Mouse (Mus musculus) limb, embryonic 14.5 days (tissue): Measurements from ENCODE around the gene Ogfod2. TPM values are rescaled to one million over a fixed set of nuclear protein-coding genes. Genes with fewer than 3 reads are reported as not detected.

Experiments
- ATAC-seq: fragments of 200-750 bp; cut with Nextera tagmentation; 2 replicates; pipeline ENCODE4 v1.8.0; 2017; ENCODE audit warnings: low read depth, moderate number of reproducible peaks, moderate TSS enrichment; ENCODE audit not compliant: low FRiP score
- DNase-seq: peaks from one replicate; pipeline ENCODE4 v3.0.0-alpha.2; 2015; ENCODE audit warnings: low spot score
- H3K27ac ChIP-seq: fragments of 300-500 bp; sonication (generic); replicated peaks from 2 replicates; pipeline ENCODE4 v1.5.1; 2014; ENCODE audit warnings: low read depth, mild to moderate bottlenecking, low read length, moderate library complexity, mixed read lengths
- H3K27me3 ChIP-seq: fragments of 300-500 bp; sonication (generic); 2 replicates; pipeline ENCODE4 v1.6.1; 2014; ENCODE audit warnings: low read length, mixed read lengths; ENCODE audit not compliant: control insufficient read depth, insufficient read depth
- H3K36me3 ChIP-seq: fragments of 300-500 bp; sonication (generic); 2 replicates; pipeline ENCODE4 v1.6.1; 2014; ENCODE audit warnings: mild to moderate bottlenecking, low read length, moderate library complexity, mixed read lengths; ENCODE audit not compliant: control insufficient read depth, insufficient read depth
- H3K4me1 ChIP-seq: fragments of 300-500 bp; sonication (generic); 2 replicates; pipeline ENCODE4 v1.6.1; 2014; ENCODE audit warnings: antibody characterized with exemption, low read length, mixed read lengths; ENCODE audit not compliant: control insufficient read depth, insufficient read depth
- H3K4me2 ChIP-seq: fragments of 300-500 bp; sonication (generic); replicated peaks from 2 replicates; pipeline ENCODE4 v1.6.1; 2014; ENCODE audit warnings: low read depth, mild to moderate bottlenecking, low read length, moderate library complexity; ENCODE audit not compliant: severe bottlenecking
- H3K4me3 ChIP-seq: fragments of 300-500 bp; sonication (generic); replicated peaks from 2 replicates; pipeline ENCODE4 v1.5.1; 2014; ENCODE audit warnings: low read length
- H3K9ac ChIP-seq: fragments of 300-500 bp; sonication (generic); 2 replicates; pipeline ENCODE4 v1.6.1; 2014; ENCODE audit warnings: mild to moderate bottlenecking, low read depth, low read length, moderate library complexity; ENCODE audit not compliant: severe bottlenecking
- H3K9me3 ChIP-seq: fragments of 300-500 bp; sonication (generic); 2 replicates; pipeline ENCODE4 v1.6.1; 2016; ENCODE audit warnings: low read length; ENCODE audit not compliant: control insufficient read depth
- POLR2A ChIP-seq: fragments of 200-500 bp; IDR thresholded peaks from 2 replicates; pipeline ENCODE4 v1.8.0; 2012; ENCODE audit warnings: inconsistent platforms, mild to moderate bottlenecking, moderate library complexity, borderline replicate concordance; ENCODE audit not compliant: insufficient read depth, insufficient read length; ENCODE audit errors: extremely low read depth
- WGBS: fragments of 180-500 bp; shearing (Covaris S2); extraction: QIAGEN DNeasy Blood & Tissue Kit; methylation state at CpG from one replicate; pipeline ENCODE4 v1.1.7; 2014; 5-methylcytosine and 5-hydroxymethylcytosine counted together
- polyA plus RNA-seq, 2 experiments: library from polyadenylated mRNA; depleted of rRNA in 1 of 2; stranded (reverse) in 1 of 2; unstranded in 1 of 2; fragments of >200 nt; fragmentation: Nextera tagmentation in 1 of 2; extraction: Ambion mirVana in 1 of 2; gene quantifications; 2 replicates each; pipeline versions ENCODE4 v1.2.1 to v1.2.3; 2012 to 2014

Ogfod2 gene
- polyA plus RNA-seq, 2 experiments, result 14.2 to 26.5 TPM

DNA sequence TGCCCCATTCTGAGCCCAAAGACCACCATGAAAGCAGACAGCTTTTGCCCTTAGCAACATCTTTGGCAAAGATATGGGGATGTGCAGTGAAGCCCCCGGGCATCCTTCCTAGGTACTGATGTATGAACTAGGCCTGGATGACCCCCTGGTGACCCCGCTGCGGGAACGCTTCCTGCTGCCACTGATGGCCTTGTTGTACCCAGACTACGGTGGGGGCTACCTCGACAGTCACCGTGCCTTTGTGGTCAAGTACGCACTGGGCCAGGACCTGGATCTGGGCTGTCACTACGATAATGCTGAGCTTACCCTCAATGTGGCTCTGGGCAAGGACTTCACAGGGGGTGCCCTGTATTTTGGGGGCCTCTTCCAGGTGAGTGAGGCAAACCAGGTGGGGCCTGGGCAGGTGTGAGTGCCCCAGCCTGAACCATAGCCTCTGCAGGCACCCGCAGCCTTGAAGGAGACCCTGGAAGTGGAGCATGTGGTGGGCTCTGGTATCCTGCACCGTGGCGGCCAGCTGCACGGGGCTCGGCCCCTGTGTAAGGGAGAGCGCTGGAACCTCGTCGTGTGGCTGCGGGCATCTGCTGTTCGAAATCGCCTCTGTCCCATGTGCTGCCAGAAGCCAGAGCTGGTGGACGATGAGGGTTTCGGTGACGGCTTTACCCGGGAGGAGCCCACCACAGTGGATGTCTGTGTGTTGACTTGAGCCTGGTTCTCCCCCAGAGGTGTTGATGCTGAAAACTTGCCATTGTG lies 2.4 kb downstream of the Ogfod2 start:
- no peak overlapping the region for H3K4me3 ChIP-seq
- H3K9ac ChIP-seq, result no peak overlapping the region
- H3K36me3 ChIP-seq, result peaks cover 29% of the 10 kb centered on the region
- TF ChIP-seq POLR2A, result no peak
- H3K4me2 ChIP-seq, result no peak overlapping the region
- DNase-seq, result no peak
- no peaks in the 10 kb centered on the region for H3K9me3 ChIP-seq
- no peak for ATAC-seq
- peaks cover 16% of the 10 kb centered on the region for H3K4me1 ChIP-seq
- 90% methylated on average over 24 of the region's 24 CpGs for WGBS
- H3K27ac ChIP-seq, result no peak overlapping the region
- H3K27me3 ChIP-seq, result no peaks in the 10 kb centered on the region

DNA sequence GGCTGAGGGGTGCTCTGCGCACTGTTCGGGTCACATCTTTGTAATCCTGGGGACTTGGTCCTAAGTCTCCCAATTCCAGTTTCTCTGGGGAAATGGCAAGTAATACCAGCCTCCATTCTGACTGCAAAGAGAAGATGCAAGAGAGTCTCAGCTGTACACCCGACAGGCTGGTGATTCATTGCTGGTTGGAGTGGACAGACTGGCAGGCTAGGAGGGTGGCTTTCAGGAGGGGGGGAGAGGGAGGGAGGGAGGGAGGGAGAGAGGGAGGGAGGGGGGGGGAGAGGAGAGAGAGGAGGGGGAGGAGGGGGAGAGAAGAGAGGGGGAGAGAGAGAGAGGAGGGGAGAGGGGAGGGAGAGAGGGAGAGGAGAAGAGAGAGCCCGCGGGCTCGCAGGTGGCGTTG lies 3.4 kb downstream of the Ogfod2 start:
- Histone ChIP-seq H3K4me3 (peak overlapping the region; percentile 80), H3K9ac (peak overlapping the region; percentile 91), H3K4me1 (peaks cover 16% of the 10 kb centered on the region), H3K27ac (peak overlapping the region; percentile 68; the same call in 1 of the 2 replicates), H3K4me2 (peak overlapping the region; percentile 96), H3K9me3 (no peaks in the 10 kb centered on the region), H3K27me3 (no peaks in the 10 kb centered on the region), H3K36me3 (peaks cover 39% of the 10 kb centered on the region)
- 26% methylated on average over 7 of the region's 7 CpGs for WGBS
- DNase-seq (no peak), ATAC-seq (no peak)
- TF ChIP-seq POLR2A, result no peak

DNA sequence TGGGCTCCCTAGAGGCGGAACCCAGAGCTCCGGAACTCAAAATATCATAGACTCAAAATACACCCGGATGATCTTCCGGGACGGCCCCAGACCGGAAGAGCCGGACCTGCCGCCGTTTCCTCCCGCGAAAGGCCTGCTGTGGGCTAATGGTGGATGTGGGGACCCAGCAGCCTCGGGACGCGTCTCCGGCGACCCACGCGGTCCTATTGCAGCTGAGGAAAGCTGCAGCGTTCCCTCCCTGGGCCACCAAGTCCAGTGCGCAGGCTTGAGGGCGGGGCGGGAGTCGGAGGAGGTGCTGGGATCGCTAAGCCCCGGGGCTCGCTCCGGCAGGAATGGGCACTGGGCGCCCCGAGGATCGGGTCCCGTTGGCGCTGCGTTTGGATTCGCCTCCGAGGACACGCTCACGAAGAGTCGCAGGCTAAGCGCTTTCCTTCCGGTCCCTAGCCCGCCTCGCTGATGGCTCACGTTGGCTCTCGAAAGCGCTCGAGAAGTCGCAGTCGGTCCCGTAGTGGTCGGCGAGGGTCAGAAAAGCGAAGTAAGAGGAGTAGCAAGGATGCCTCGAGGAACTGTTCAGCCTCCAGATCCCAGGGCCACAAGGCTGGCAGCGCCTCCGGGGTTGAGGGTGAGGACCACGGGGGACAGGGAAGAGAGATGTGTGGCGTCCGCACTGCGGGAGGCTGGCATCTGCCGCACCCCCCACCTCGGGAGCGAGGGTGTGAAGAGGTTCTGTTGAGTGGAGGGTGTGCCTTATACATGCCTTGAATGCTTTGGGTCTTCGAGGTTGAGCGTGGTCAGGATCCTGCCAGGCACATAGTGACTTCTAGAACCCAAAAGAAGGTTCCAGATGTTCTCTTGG lies 4.1 kb downstream of the Ogfod2 start, which contains the start of gene Arl6ip4:
Gene Arl6ip4 (plus strand): TSS at position 100 of the 856 bp plus-strand sequence.
- H3K27me3 ChIP-seq, result no peaks in the 10 kb centered on the region
- peaks cover 16% of the 10 kb centered on the region for H3K4me1 ChIP-seq
- peak within 1 kb of the TSS; percentile 96 for H3K4me2 ChIP-seq
- DNase-seq (peak; percentile 67), ATAC-seq (peak; percentile 39; the same call in 1 of the 2 replicates)
- peak within 1 kb of the TSS; percentile 91 for H3K9ac ChIP-seq
- 0 out of 2 replicates have a peak, but pooled peaks have one; percentile 67 for TF ChIP-seq POLR2A
- WGBS, result 2% methylated on average over 64 of the region's 64 CpGs
- no peaks in the 10 kb centered on the region for H3K9me3 ChIP-seq
- H3K27ac ChIP-seq, result peak within 1 kb of the TSS; percentile 68
- peak within 1 kb of the TSS; percentile 80 for H3K4me3 ChIP-seq
- H3K36me3 ChIP-seq, result peaks cover 46% of the 10 kb centered on the region

DNA sequence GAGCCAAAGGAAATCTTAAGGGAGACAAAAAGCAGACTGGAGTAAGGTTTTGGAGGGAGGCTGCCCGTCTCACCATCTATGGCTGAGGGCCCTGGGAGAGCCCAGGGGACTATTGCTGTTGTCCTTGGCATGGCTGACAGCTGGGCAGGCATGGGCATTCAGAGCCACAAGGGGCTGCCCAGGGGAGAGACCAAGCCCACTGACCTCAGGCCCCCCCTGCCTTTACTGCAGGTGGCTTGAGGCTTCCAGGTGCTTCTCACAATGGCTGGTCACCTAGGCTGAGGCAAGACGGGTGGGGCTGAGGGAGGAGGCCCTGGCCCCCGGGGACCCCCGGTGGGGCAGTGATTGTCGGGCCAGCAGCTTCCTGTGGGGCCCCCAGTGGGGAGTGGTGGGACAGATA lies 7.1 kb downstream of the Ogfod2 start:
- Histone ChIP-seq H3K27me3 (no peaks in the 10 kb centered on the region), H3K4me1 (peaks cover 10% of the 10 kb centered on the region), H3K9me3 (no peaks in the 10 kb centered on the region), H3K4me2 (no peak overlapping the region), H3K36me3 (peaks cover 71% of the 10 kb centered on the region), H3K27ac (no peak overlapping the region), H3K4me3 (no peak overlapping the region), H3K9ac (no peak overlapping the region)
- no peak for ATAC-seq
- no peak for TF ChIP-seq POLR2A
- DNase-seq, result no peak
- 77% methylated on average over 5 of the region's 5 CpGs for WGBS

DNA sequence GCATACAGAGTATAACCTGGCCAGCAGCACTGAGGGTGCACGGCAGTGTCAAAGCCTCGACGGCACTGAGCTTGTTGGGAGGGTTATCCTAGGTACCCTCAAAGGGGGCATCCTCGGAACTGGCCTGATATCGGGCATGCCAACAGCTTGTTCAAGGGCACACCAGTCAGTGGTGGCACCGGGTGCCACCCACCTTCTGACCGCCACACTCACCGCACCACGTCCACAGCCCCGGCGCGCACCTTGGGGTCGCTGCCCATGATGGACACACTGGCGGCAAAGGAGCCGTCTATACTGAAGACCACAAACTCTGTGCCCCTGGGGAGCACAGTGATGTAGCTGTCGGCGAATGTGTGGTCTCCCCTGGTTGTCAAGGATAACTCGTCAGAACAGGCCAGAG lies 10.3 kb downstream of the Ogfod2 start:
- ATAC-seq (no peak), DNase-seq (no peak)
- H3K27ac ChIP-seq, result no peak overlapping the region
- no peaks in the 10 kb centered on the region; the same call in 1 of the 2 replicates for H3K4me1 ChIP-seq
- H3K4me2 ChIP-seq, result no peak overlapping the region
- no peak overlapping the region for H3K4me3 ChIP-seq
- no peaks in the 10 kb centered on the region for H3K27me3 ChIP-seq
- H3K9me3 ChIP-seq, result no peaks in the 10 kb centered on the region
- no peak overlapping the region for H3K9ac ChIP-seq
- WGBS, result 90% methylated on average over 18 of the region's 18 CpGs
- TF ChIP-seq POLR2A, result no peak
- peaks cover 75% of the 10 kb centered on the region for H3K36me3 ChIP-seq
